Mouse (Mus musculus) urinary bladder, postnatal 36 days (tissue): ENCODE measurements around the gene Bola1.
A peak's percentile ranks its signal among the peaks of the same experiment; 100 is the strongest.
"Not testable (repeated sequence)": the region's sequence is repeated elsewhere in the genome, so short reads cannot be mapped to it uniquely, and the experiment has no call there.

ENCODE experiments used
- DNase-seq, 2 experiments: peaks; one replicate each; pipeline ENCODE4 v3.0.0; 2022; ENCODE audit warnings: low spot score in 2 of 2, mixed read lengths in 1 of 2

Bola1 gene

GRCm38 (mm10) chr3:96219661-96220130, at the start of gene Bola1, which contains the start of gene Hist2h2ab:
Bola1 (minus strand) TSS chr3:96219709.
Hist2h2ab (plus strand) TSS chr3:96219865.
- DNase-seq, result peak; percentile 65 to 67

- not testable (repeated sequence) for DNase-seq
Observed at GRCm38 (mm10) chr3:96268776-96269378, 49.4 kb upstream of the Bola1 start.

GRCm38 (mm10) chr3:96268051-96268775, 48.7 kb upstream of the Bola1 start, which contains the start of gene Hist2h3b:
Hist2h3b (plus strand) TSS chr3:96268654.
- peak; percentile 74 to 80 for DNase-seq

- DNase-seq, result no peak
Observed at GRCm38 (mm10) chr3:96267541-96267940, 48.0 kb upstream of the Bola1 start.

GRCm38 (mm10) chr3:96266132-96266710, 46.7 kb upstream of the Bola1 start:
- DNase-seq, result no peak

DNA sequence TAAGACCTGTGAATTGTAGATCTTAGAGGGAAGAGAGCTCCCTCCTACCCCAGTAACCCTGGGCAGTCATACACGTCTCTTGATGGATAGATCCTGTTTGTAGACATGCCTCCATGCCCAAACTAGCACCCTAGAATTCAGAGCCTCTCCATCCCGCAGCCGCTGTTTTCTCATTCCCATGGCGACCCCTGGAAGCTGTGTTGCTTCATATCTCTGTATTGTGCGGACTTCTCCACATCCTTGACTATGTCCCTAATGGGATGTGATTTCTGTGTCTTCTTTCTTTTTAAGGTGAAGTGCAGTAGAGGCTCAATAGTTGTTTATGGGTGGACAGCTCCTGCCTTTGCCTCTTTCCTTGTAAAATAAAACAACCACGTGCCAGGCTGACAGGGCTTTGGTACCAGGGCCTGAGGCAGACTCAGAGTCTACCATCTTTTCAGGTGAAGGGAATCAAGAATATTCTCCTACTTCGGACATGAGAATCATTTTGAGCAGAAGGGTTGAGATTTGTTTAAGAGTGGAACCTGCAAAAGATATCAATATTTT, 45.0 kb upstream of the Bola1 start:
- DNase-seq, result no peak

DNA sequence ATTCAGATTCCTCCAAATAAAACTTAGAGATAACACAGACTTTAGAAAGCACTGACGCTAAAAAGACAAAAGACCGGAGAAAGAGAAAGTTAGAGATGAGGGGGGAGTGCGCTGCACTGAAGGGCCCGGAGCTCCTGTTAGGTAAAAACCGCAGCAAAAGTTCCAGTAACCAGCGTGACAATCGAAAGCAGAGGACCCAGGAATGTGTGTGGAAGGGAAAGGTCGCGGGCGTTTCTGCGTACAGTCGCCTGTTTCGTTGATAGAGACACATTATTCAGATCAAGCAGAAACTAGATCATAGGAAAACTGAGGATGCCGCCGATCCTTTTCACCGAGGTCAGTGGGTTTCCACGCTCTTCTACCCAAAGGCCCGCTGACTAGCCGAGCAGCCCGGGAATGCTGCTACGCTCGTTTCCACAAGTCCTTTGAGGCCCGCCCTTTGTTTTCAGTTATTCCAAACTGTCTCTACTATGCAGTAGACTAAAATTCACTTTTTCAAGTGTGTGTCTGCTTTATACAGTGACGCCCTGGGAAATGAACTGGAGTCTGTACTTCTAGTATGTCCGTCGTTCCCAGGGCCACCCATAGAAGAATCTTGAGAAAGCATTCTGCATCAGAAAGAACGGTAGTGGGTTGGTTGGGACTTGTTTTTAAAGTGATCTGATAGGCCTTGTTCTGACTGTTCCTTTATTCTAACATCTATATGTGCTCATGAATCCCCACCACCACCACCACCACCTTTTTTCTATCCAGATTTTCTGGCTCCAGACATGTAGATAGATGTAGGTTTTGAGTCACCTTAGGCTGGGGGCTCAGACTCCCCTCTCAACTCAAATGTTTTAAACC, 44.3 kb upstream of the Bola1 start:
- DNase-seq, result peak; percentile 59 to 60

DNA sequence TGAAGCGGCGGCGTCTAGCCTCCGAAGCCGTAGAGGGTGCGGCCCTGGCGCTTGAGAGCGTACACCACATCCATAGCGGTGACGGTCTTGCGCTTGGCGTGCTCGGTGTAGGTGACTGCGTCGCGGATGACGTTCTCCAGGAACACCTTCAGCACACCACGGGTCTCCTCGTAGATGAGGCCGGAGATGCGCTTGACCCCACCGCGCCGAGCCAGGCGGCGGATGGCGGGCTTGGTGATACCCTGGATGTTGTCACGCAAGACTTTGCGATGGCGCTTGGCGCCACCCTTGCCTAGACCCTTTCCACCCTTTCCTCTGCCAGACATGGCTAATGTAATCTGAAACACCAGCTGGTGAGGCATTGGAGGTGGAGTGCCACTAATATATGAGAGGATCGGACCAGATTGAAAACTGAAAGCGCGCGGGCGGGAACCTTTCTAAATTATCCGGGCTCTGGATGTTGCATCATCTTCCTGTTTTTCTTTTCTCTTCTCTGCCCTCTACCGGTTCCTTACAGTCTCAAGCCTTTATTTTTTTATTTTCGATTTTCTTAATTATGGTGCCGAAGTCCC, 43.6 kb upstream of the Bola1 start, which contains the start of gene Hist2h4:
Gene Hist2h4, minus strand, starts transcription at position 333 of the 572 bp plus-strand sequence.
- peak; percentile 97 to 99 for DNase-seq

- DNase-seq, result peak; percentile 80 to 90
Observed at GRCm38 (mm10) chr3:96262216-96262875, 42.8 kb upstream of the Bola1 start.

DNA sequence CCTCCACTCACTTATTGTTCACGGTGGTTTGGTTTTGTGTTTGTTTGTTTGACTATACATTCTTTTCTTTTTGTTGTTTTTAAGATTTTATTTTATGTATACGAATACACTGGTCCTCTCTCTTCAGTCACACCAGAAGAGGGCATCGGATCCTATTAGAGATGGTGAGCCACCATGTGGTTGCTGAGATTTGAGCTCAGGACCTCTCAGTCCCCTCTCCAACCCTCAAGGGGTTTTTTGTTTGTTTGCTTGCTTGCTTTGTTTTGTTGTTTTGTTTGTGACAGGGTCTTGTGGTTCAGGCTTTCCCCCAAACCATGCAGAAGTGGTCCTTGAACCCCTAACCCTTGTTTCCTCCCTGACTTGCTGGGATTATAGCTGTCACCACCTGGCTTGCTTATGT, 42.1 kb upstream of the Bola1 start:
- no peak for DNase-seq

DNA sequence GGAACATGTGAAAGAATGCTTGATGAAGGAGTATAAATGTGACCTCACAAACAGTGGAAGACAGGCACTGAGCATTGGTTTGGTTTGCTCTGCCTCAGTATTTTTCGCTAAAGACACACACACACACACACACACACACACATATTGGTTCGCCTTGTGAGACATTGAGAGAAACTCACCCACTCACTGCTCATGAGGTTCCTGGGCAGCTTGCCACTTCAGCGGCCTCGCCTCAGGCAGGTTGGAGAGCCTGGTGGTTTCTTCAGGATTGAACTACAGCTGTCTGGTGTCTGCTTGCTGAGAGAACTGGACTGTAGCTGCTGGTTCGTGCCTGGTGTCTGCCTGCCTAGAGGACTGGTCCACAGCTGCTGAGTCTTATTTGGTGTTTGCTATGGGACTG, 40.7 kb upstream of the Bola1 start:
- DNase-seq, result no peak

- no peak for DNase-seq
Observed at GRCm38 (mm10) chr3:96257190-96257589, 37.7 kb upstream of the Bola1 start.

- no peak for DNase-seq
Observed at GRCm38 (mm10) chr3:96255926-96256593, 36.6 kb upstream of the Bola1 start.

GRCm38 (mm10) chr3:96254683-96255355, 35.3 kb upstream of the Bola1 start:
- peak; percentile 43 to 49 for DNase-seq

DNA sequence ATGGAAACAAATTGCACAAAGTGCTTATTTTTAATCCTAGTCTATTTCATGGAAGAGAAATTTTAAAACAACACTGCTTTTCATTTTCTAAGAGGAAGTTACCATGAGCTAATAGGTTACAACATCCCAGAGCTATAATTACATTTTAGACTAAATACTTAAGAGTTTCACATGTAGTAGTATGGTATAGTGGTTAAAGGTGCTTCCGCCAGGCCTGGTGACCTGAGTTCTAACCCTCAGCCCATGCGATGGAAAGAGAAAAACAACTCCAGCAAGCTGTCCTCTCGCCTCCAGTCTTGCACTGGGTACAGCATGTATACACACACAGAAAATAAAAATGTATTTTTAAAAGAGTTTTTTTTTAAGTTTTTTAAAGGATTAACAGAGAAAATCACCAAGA, 32.3 kb upstream of the Bola1 start:
- DNase-seq, result no peak

GRCm38 (mm10) chr3:96250890-96251289, 31.4 kb upstream of the Bola1 start:
- no peak for DNase-seq

GRCm38 (mm10) chr3:96249034-96249345, 29.5 kb upstream of the Bola1 start:
- no peak for DNase-seq

- no peak for DNase-seq
Observed at GRCm38 (mm10) chr3:96248141-96249033, 28.9 kb upstream of the Bola1 start.
